Comparison of ENCODE assay signal across 7 mouse cellular contexts in the genomic region with DNA sequence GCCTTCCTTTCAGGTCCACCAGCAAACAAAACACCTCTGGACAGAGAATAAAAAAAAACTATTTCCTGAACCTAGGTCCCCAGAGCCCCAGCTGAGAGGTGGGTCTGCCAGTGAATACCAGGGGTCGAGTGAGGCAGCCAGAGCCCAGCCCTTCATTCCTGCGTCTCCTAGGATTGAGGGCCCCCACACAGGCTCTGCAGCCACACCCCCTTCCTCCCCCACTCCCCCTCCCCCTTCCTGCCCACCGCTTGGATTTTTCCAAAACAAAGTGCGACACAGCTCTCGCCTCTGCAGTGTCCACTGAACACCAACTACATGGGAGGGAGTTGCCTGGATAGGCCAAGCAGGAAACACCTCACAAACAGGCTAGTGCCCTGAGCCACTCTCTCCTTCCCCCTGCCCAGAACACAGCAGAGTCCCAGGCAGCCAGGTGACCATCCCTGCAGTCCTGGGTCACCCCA.
DNase-seq lines count a peak whose midpoint lies in the region; ATAC-seq and TF ChIP-seq lines count a peak whose summit lies in the region.

No protein-coding gene starts in this region.

- no peak overlapping the region for H3K4me2 ChIP-seq in stomach, embryonic 16.5 days (ENCODE audit: low read depth, low read length)
- no peak overlapping the region for H3K4me2 ChIP-seq in midbrain, embryonic 16.5 days (ENCODE audit: low read length)

- TF ChIP-seq POLR2A in liver, adult 2 months (IDR thresholded peaks at IDR 0.05; ENCODE audit: extremely low read depth, insufficient read depth, low read length): no peak

- peak; percentile 22; the same call in 1 of the 2 replicates for ATAC-seq in stomach, embryonic 16.5 days (ENCODE audit: insufficient read depth, low FRiP score)
- ATAC-seq in midbrain, embryonic 16.5 days: no peak

- intact Hi-C loops in heart, postnatal 25 days (cut with DNase I): loop anchor here (2.0 kb wide), 1 partner anchor 31 kb away; no protein-coding TSS in a partner anchor

- peak; percentile 59 for DNase-seq in adrenal gland, postnatal 14 days
- peak; percentile 43 for DNase-seq in embryo, embryonic 10 days (ENCODE audit: low spot score)
- peak; percentile 62 for DNase-seq in heart, postnatal 25 days (ENCODE audit: low spot score)
- DNase-seq in liver, adult 2 months (ENCODE audit: extremely low read depth, low read depth, low spot score): no peak
- no peak for DNase-seq in thymus, postnatal 4 days

- peak overlapping the region; percentile 26 for H3K9ac ChIP-seq in liver, adult 2 months (ENCODE audit: low read depth, low read length)
- peak overlapping the region; percentile 40; the same call in 1 of the 2 replicates for H3K9ac ChIP-seq in stomach, embryonic 16.5 days (ENCODE audit: low read length)
- no peak overlapping the region for H3K9ac ChIP-seq in midbrain, embryonic 16.5 days (ENCODE audit: low read depth, low read length)

- H3K4me3 ChIP-seq in liver, adult 2 months (ENCODE audit: insufficient read depth, low read depth, low read length): no peak overlapping the region
- H3K4me3 ChIP-seq in stomach, embryonic 16.5 days (replicated peaks; ENCODE audit: low read length): no peak overlapping the region
- no peak overlapping the region for H3K4me3 ChIP-seq in midbrain, embryonic 16.5 days (ENCODE audit: low read depth, low read length)

- H3K4me1 ChIP-seq in liver, adult 2 months (ENCODE audit: control insufficient read depth, insufficient read depth, low read length): peaks cover 35% of the 10 kb centered on the region
- H3K4me1 ChIP-seq in stomach, embryonic 16.5 days (ENCODE audit: control insufficient read depth, insufficient read depth, low read length): peaks cover 34% of the 10 kb centered on the region
- H3K4me1 ChIP-seq in midbrain, embryonic 16.5 days (ENCODE audit: control insufficient read depth, insufficient read depth, low read length): no peaks in the 10 kb centered on the region

- peaks cover 33% of the 10 kb centered on the region; the same call in 1 of the 2 replicates for H3K36me3 ChIP-seq in liver, adult 2 months (ENCODE audit: control insufficient read depth, insufficient read depth, low read length)
- no peaks in the 10 kb centered on the region for H3K36me3 ChIP-seq in stomach, embryonic 16.5 days (ENCODE audit: control insufficient read depth, insufficient read depth, low read length)
- H3K36me3 ChIP-seq in midbrain, embryonic 16.5 days (ENCODE audit: control insufficient read depth, insufficient read depth, low read length): no peaks in the 10 kb centered on the region

- H3K27me3 ChIP-seq in liver, adult 2 months (ENCODE audit: control insufficient read depth, insufficient read depth, low read length): no peaks in the 10 kb centered on the region
- no peaks in the 10 kb centered on the region for H3K27me3 ChIP-seq in stomach, embryonic 16.5 days (ENCODE audit: control insufficient read depth, insufficient read depth, low read length)
- no peaks in the 10 kb centered on the region for H3K27me3 ChIP-seq in midbrain, embryonic 16.5 days (ENCODE audit: control insufficient read depth, insufficient read depth, low read depth, low read length)

- peaks cover 18% of the 10 kb centered on the region; the same call in 1 of the 2 replicates for H3K79me2 ChIP-seq in liver, adult 2 months (ENCODE audit: control insufficient read depth, insufficient read depth, low read length)

- TF ChIP-seq CTCF in liver, adult 2 months (IDR thresholded peaks at IDR 0.05; ENCODE audit: low read depth, low read length): no peak

- H3K27ac ChIP-seq in liver, adult 2 months (replicated peaks; ENCODE audit: insufficient read depth, low read depth, low read length): peak overlapping the region; percentile 52; the same call in 1 of the 2 replicates
- peak overlapping the region; percentile 62 for H3K27ac ChIP-seq in stomach, embryonic 16.5 days (ENCODE audit: low read length)
- H3K27ac ChIP-seq in midbrain, embryonic 16.5 days (ENCODE audit: low read length): no peak overlapping the region

- H3K9me3 ChIP-seq in stomach, embryonic 16.5 days (replicated peaks; ENCODE audit: control insufficient read depth, low read length): no peaks in the 10 kb centered on the region
- H3K9me3 ChIP-seq in midbrain, embryonic 16.5 days (replicated peaks; ENCODE audit: control insufficient read depth, low read length, poor library complexity, severe bottlenecking): no peaks in the 10 kb centered on the region

- 72% methylated on average over 5 of the region's 5 CpGs for WGBS in liver, adult 2 months
- WGBS in stomach, embryonic 16.5 days: 15% methylated on average over 5 of the region's 5 CpGs
- WGBS in midbrain, embryonic 16.5 days: 12% methylated on average over 5 of the region's 5 CpGs

Comparison
In these comparisons a context has a peak if more than half of its experiments do, and no peak if none do; other contexts are left out.
1. DNase-seq: peak in adrenal gland, postnatal 14 days (single experiment), embryo, embryonic 10 days (single experiment) and heart, postnatal 25 days (single experiment); none in liver, adult 2 months (single experiment) and thymus, postnatal 4 days (single experiment).